Mouse (Mus musculus) kidney, postnatal 0 days (tissue): ENCODE data around the gene Gramd4. TPM values are rescaled to one million over a fixed set of nuclear protein-coding genes. Genes with fewer than 3 reads are reported as not detected.

Source experiments
- ATAC-seq: fragments of 200-750 bp; cut with Nextera tagmentation; replicated peaks from 2 replicates; pipeline ENCODE4 v1.8.0; 2017; ENCODE audit warnings: low read depth, moderate number of reproducible peaks, moderate TSS enrichment, moderate library complexity; ENCODE audit not compliant: low FRiP score
- DNase-seq: peaks from one replicate; pipeline ENCODE4 v3.0.0-alpha.2; 2016; ENCODE audit warnings: low spot score
- H3K27ac ChIP-seq: fragments of 300-500 bp; sonication (generic); 2 replicates; pipeline ENCODE4 v1.5.1; 2014; ENCODE audit warnings: mild to moderate bottlenecking
- H3K27me3 ChIP-seq: fragments of 300-500 bp; sonication (generic); 2 replicates; pipeline ENCODE4 v1.6.1; 2014; ENCODE audit warnings: low read length, mixed read lengths; ENCODE audit not compliant: insufficient read depth
- H3K36me3 ChIP-seq: fragments of 300-500 bp; sonication (generic); 2 replicates; pipeline ENCODE4 v1.6.1; 2014; ENCODE audit warnings: low read length, mixed read lengths; ENCODE audit not compliant: insufficient read depth
- H3K4me1 ChIP-seq: fragments of 300-500 bp; sonication (generic); replicated peaks from 2 replicates; pipeline ENCODE4 v1.6.1; 2014; ENCODE audit warnings: antibody characterized with exemption, low read length, mixed read lengths; ENCODE audit not compliant: insufficient read depth
- H3K4me2 ChIP-seq: fragments of 300-500 bp; sonication (generic); 2 replicates; pipeline ENCODE4 v1.6.1; 2014; ENCODE audit warnings: mild to moderate bottlenecking, low read length, moderate library complexity, mixed read lengths
- H3K4me3 ChIP-seq: fragments of 300-500 bp; sonication (generic); replicated peaks from 2 replicates; pipeline ENCODE4 v1.5.1; 2014; ENCODE audit warnings: low read depth, low read length
- H3K9ac ChIP-seq: fragments of 300-500 bp; sonication (generic); 2 replicates; pipeline ENCODE4 v1.6.1; 2014; ENCODE audit warnings: low read depth, low read length
- H3K9me3 ChIP-seq: fragments of 300-500 bp; sonication (generic); replicated peaks from 2 replicates; pipeline ENCODE4 v1.6.1; 2016; ENCODE audit warnings: low read length, inconsistent platforms, mixed read lengths
- CTCF ChIP-seq: IDR thresholded peaks from 2 replicates; pipeline ENCODE4 v1.5.1; 2016; ENCODE audit warnings: antibody characterized with exemption, low read depth, mild to moderate bottlenecking, moderate library complexity
- WGBS: fragments of 180-500 bp; shearing (Covaris S2); extraction: QIAGEN DNeasy Blood & Tissue Kit; methylation state at CpG from one replicate; pipeline ENCODE4 v1.1.7; 2014; 5-methylcytosine and 5-hydroxymethylcytosine counted together
- polyA plus RNA-seq: library from polyadenylated mRNA; unstranded; fragments of >200 nt; fragmentation: Nextera tagmentation; extraction: Ambion mirVana; gene quantifications from 2 replicates; pipeline ENCODE4 v1.2.1, GENCODE M21; 2015

Gramd4 gene
- polyA plus RNA-seq, 1 experiment from 2014 or later: 13.3 TPM

DNA sequence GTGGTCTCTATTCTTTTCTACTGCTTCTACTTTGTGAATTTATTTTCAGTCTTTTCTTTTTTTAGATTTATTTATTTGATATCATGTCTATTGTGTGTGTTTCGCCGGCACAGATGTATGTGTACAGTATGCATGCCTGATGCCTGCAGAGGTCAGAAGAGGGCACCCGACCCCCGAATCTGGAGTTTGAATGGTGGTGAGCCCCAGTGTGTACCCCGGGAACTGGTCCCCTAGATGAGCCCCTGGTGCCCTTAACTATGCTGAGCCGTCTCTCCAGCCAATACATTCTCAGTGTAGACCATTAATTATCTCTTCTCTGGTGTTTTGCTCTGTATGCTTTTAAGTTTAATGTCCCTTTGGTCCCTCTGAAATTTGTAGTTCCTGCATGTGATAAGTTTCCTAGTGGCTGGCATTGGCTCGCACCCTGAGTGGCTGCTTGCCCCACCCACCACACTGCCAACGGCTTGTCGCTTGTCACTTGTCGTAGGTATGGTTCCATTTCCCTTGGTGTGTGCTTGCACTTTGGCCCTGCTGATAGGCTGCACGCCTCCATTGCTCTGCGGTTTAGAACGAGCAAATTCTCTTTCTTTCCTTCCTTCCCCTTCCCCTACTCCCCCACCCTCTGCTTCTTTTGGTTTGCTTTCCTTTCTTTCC, 31.7 kb downstream of the Gramd4 start:
- peak overlapping the region; percentile 84 for H3K27ac ChIP-seq
- H3K36me3 ChIP-seq: no peaks in the 10 kb centered on the region
- peak; percentile 1; the same call in 1 of the 2 replicates for ATAC-seq
- H3K4me1 ChIP-seq: peaks cover 68% of the 10 kb centered on the region
- no peak for DNase-seq
- no peak overlapping the region for H3K9ac ChIP-seq
- H3K4me3 ChIP-seq: no peak overlapping the region
- no peaks in the 10 kb centered on the region for H3K27me3 ChIP-seq
- no peak for TF ChIP-seq CTCF
- H3K4me2 ChIP-seq: 0 out of 2 replicates have a peak overlapping the region, but pooled peaks have one; percentile 3
- 43% methylated on average over 13 of the region's 13 CpGs for WGBS
- no peaks in the 10 kb centered on the region for H3K9me3 ChIP-seq

DNA sequence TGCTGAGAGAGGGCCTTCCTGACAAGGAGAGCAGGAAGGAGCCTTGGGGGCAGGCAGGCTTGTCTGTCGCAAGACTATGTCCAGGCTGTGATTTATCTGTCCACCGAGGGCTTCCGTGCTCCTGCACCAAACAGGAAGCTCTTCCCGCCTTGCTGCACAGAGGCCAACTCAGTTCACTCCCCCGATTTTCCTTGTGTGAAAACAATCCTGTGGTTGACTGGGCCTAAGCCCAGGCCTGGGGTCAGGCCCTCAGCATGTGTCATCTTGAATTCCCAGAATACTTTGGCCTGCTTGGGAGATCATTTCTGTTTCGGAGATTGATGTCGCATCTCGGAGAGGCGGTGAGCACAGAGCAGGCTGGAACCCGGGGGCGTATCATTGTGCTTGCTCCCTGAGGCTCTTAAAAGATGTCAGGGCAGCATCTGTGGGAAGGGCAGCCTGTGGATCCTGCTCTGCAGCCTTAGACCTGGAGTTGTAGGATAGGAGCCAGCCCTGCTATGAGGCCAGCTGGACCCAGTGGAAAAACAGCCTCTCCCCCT, 32.6 kb downstream of the Gramd4 start:
- no peak for TF ChIP-seq CTCF
- peak; percentile 99 for DNase-seq
- 11% methylated on average over 11 of the region's 11 CpGs for WGBS
- H3K27me3 ChIP-seq: no peaks in the 10 kb centered on the region
- H3K9ac ChIP-seq: no peak overlapping the region
- peak; percentile 84 for ATAC-seq
- H3K4me1 ChIP-seq: peaks cover 63% of the 10 kb centered on the region
- H3K4me2 ChIP-seq: 0 out of 2 replicates have a peak overlapping the region, but pooled peaks have one; percentile 3
- H3K9me3 ChIP-seq: no peaks in the 10 kb centered on the region
- H3K27ac ChIP-seq: peak overlapping the region; percentile 84
- no peak overlapping the region for H3K4me3 ChIP-seq
- H3K36me3 ChIP-seq: no peaks in the 10 kb centered on the region

DNA sequence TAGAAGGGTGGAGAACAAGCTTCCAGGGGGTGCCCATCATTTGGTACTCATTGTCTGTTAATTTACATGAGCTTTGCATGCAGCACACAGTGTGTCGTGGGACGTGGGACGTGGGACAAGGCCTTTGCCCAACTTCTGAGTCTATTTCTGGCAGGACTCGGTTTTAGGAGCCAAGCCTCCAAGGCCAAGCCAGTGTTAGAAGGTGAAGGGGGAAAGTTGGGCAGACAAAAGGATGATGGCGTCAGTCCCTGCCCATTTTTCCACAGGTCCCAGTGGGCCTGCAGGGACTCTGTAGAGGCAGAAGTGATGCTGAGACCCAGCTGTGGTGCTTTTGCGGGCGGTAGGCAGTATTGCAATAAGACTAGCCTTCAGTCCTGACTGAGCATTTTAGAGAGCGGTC, 33.1 kb downstream of the Gramd4 start:
- no peak for ATAC-seq
- Histone ChIP-seq H3K9ac (no peak overlapping the region), H3K27me3 (no peaks in the 10 kb centered on the region), H3K36me3 (no peaks in the 10 kb centered on the region), H3K4me2 (no peak overlapping the region), H3K4me3 (no peak overlapping the region), H3K27ac (peak overlapping the region; percentile 84), H3K4me1 (peaks cover 57% of the 10 kb centered on the region), H3K9me3 (no peaks in the 10 kb centered on the region)
- no peak for DNase-seq
- 67% methylated on average over 8 of the region's 8 CpGs for WGBS
- no peak for TF ChIP-seq CTCF

DNA sequence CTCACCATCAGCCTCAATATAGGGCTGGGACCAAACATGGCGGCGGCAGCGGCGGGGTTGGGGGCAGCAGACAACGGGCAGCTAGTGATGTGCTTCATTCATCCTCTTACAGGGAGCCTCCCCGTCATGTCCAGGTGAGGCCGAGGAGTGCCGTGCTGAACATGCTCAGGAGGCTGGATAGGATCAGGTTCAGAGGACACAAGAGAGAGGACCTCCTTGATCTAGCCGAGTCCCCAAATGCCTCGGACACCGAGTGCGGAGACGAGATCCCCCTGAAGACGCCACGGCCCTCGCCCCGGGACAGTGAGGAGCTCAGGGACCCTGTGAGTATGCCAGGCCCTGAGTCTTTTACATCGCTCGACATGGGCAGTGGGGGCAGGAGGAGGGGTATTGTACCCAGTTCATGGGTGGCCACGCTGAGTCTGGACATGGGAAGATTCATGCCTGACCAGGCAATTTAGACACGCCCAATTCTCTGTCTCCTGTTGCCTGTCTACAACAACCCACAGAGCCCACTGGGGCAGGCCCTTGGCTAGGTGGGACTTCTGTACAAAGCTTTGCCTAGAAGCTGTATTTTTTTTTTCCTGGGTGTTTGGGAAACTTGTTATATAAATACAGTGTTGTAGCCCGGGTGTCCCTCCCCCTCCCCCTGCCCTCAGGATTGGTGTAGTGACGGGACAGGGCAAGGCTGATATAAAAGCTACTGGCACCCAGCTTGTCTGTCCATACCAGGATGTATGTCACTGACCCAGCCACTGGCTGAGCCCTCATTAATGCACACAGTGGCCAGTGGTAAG, 33.9 kb downstream of the Gramd4 start:
- Histone ChIP-seq H3K27me3 (no peaks in the 10 kb centered on the region), H3K4me1 (peaks cover 49% of the 10 kb centered on the region), H3K4me2 (no peak overlapping the region), H3K9ac (0 out of 2 replicates have a peak overlapping the region, but pooled peaks have one; percentile 18), H3K9me3 (no peaks in the 10 kb centered on the region), H3K4me3 (no peak overlapping the region), H3K27ac (peak overlapping the region; percentile 84; the same call in 1 of the 2 replicates), H3K36me3 (no peaks in the 10 kb centered on the region)
- no peak for TF ChIP-seq CTCF
- WGBS: 83% methylated on average over 23 of the region's 23 CpGs
- ATAC-seq: no peak
- DNase-seq: no peak

DNA sequence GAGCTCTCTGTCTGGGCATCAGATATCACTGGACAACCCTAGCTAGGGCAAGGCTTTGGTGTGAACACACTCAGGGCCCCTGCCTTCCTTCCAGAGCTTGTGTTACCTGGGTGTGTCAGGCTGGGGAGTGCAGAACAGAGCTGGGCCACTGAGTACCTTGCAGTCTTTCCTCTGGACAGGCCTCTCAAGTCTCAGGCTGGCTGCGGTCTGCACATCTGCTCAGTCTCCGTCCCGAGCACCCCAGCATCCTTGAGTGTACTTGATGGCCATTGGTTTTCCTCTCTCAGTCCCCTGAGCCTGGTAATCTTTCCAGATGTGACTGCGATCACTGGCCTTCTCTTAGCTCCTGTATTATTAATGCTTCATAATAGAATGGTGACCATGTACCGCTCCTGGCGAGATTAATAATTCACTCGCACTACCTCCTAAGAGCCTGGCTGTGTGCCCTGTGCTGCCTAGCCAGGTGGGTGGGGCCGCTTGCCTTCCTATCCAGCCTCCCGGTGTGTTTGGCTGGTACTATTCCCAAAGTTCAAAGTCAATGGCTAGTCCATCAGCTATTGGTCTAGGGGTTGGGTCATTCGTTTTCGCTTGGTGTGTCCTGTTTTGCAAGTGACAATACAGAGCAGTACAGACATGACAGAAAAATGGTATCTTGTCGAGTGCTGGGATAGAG, 34.6 kb downstream of the Gramd4 start:
- H3K4me1 ChIP-seq: peaks cover 43% of the 10 kb centered on the region
- H3K36me3 ChIP-seq: no peaks in the 10 kb centered on the region
- ATAC-seq (no peak), DNase-seq (no peak)
- no peak for TF ChIP-seq CTCF
- H3K27ac ChIP-seq: peak overlapping the region; percentile 84; the same call in 1 of the 2 replicates
- H3K4me3 ChIP-seq: no peak overlapping the region
- H3K4me2 ChIP-seq: no peak overlapping the region
- no peak overlapping the region for H3K9ac ChIP-seq
- H3K9me3 ChIP-seq: no peaks in the 10 kb centered on the region
- H3K27me3 ChIP-seq: no peaks in the 10 kb centered on the region
- 66% methylated on average over 12 of the region's 12 CpGs for WGBS

DNA sequence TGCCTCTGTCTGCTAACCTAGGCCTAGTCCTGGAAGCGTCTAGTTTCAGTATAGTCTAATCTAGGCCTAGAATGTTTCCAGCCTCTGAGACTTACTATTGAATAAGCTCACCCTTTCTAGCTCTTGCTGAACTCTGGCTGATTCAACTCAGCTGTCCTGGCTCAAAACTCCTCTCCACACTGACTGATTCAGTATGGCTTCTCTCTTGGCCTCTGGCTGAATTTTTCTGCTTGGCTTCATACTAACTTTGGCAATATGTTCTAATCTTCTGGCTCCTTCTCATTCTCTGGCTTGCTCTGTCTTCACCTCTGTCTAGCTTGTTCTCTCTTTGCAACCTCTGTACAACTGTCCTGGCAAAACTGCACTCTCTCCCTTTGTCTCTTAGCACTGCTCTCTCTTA, 35.7 kb downstream of the Gramd4 start:
- Histone ChIP-seq H3K9ac (no peak overlapping the region), H3K27ac (peak overlapping the region; percentile 67; the same call in 1 of the 2 replicates), H3K4me1 (peaks cover 33% of the 10 kb centered on the region), H3K27me3 (no peaks in the 10 kb centered on the region), H3K4me3 (no peak overlapping the region), H3K9me3 (no peaks in the 10 kb centered on the region), H3K36me3 (no peaks in the 10 kb centered on the region), H3K4me2 (no peak overlapping the region)
- DNase-seq: peak; percentile 65
- no peak for TF ChIP-seq CTCF
- ATAC-seq: no peak
- WGBS: 70% methylated on average over 1 of the region's 1 CpGs
